Mouse (Mus musculus) lung, adult 2 months (tissue): ENCODE data around the gene Stox2.

Experiments
- CTCF ChIP-seq: fragments of 200-500 bp; IDR thresholded peaks from 2 replicates; pipeline ENCODE4 v1.5.1; 2011; ENCODE audit warnings: mild to moderate bottlenecking, low read length, control low read depth; ENCODE audit not compliant: insufficient read depth
- POLR2A ChIP-seq: fragments of 200-500 bp; IDR thresholded peaks from 2 replicates; pipeline ENCODE4 v1.6.1; 2011; ENCODE audit warnings: low read depth, mild to moderate bottlenecking, control low read depth, low read length, borderline replicate concordance; ENCODE audit errors: extremely low read depth

- TF ChIP-seq CTCF (no peak), POLR2A (no peak)
Measured at GRCm38 (mm10) chr8:47286081-47286700, 160.0 kb downstream of the Stox2 start.
